Mouse (Mus musculus) embryonic facial prominence, embryonic 14.5 days (tissue): ENCODE measurements around the gene Nlgn3. TPM values are rescaled to one million over a fixed set of nuclear protein-coding genes. Genes with fewer than 3 reads are reported as not detected.

ENCODE experiments used
- ATAC-seq: fragments of 200-750 bp; cut with Nextera tagmentation; 2 replicates; pipeline ENCODE4 v1.8.0; 2017; ENCODE audit warnings: low read depth, moderate number of reproducible peaks, moderate TSS enrichment
- DNase-seq: peaks from one replicate; pipeline ENCODE4 v3.0.0-alpha.2; 2015; ENCODE audit warnings: low spot score
- H3K27ac ChIP-seq: fragments of 300-500 bp; sonication (generic); replicated peaks from 2 replicates; pipeline ENCODE4 v1.5.1; 2014; ENCODE audit warnings: low read depth, mild to moderate bottlenecking, low read length, moderate library complexity
- H3K27me3 ChIP-seq: fragments of 300-500 bp; sonication (generic); replicated peaks from 2 replicates; pipeline ENCODE4 v1.6.1; 2014; ENCODE audit warnings: low read length; ENCODE audit not compliant: control insufficient read depth, insufficient read depth
- H3K36me3 ChIP-seq: fragments of 300-500 bp; sonication (generic); 2 replicates; pipeline ENCODE4 v1.6.1; 2014; ENCODE audit warnings: low read length, mixed read lengths; ENCODE audit not compliant: control insufficient read depth, insufficient read depth
- H3K4me1 ChIP-seq: fragments of 300-500 bp; sonication (generic); 2 replicates; pipeline ENCODE4 v1.6.1; 2014; ENCODE audit warnings: antibody characterized with exemption, low read length; ENCODE audit not compliant: control insufficient read depth, insufficient read depth
- H3K4me2 ChIP-seq: fragments of 300-500 bp; sonication (generic); 2 replicates; pipeline ENCODE4 v1.6.1; 2014; ENCODE audit warnings: low read depth, mild to moderate bottlenecking, low read length, moderate library complexity, mixed read lengths
- H3K4me3 ChIP-seq: fragments of 300-500 bp; sonication (generic); 2 replicates; pipeline ENCODE4 v1.5.1; 2014; ENCODE audit warnings: low read depth, mild to moderate bottlenecking, low read length
- H3K9ac ChIP-seq: fragments of 300-500 bp; sonication (generic); 2 replicates; pipeline ENCODE4 v1.6.1; 2014; ENCODE audit warnings: low read depth, mild to moderate bottlenecking, low read length, moderate library complexity, mixed read lengths
- H3K9me3 ChIP-seq: fragments of 300-500 bp; sonication (generic); 2 replicates; pipeline ENCODE4 v1.6.1; 2016; ENCODE audit warnings: low read length; ENCODE audit not compliant: control insufficient read depth
- WGBS: fragments of 180-500 bp; shearing (Covaris S2); extraction: QIAGEN DNeasy Blood & Tissue Kit; methylation state at CpG from one replicate; pipeline ENCODE4 v1.1.7; 2014; 5-methylcytosine and 5-hydroxymethylcytosine counted together
- polyA plus RNA-seq: library from polyadenylated mRNA; unstranded; fragments of >200 nt; fragmentation: Nextera tagmentation; extraction: Ambion mirVana; gene quantifications from 2 replicates; pipeline ENCODE4 v1.2.1, GENCODE M21; 2014

Nlgn3 gene
- polyA plus RNA-seq, 1 experiment from 2014 or later = 13.9 TPM

- no peak overlapping the region for H3K9ac ChIP-seq
- no peak for ATAC-seq
- H3K4me1 ChIP-seq = no peaks in the 10 kb centered on the region
- no peak overlapping the region for H3K4me2 ChIP-seq
- peaks cover 73% of the 10 kb centered on the region for H3K36me3 ChIP-seq
- WGBS = 92% methylated on average over 6 of the region's 6 CpGs
- DNase-seq = no peak
- no peak overlapping the region for H3K27ac ChIP-seq
- no peak overlapping the region for H3K4me3 ChIP-seq
- peaks cover 2% of the 10 kb centered on the region; the same call in 1 of the 2 replicates for H3K27me3 ChIP-seq
- H3K9me3 ChIP-seq = no peaks in the 10 kb centered on the region
These were observed 10.5 kb upstream of the Nlgn3 start for GRCm38 (mm10) chrX:101288432-101288831.

- Histone ChIP-seq H3K9ac (no peak overlapping the region), H3K4me2 (no peak overlapping the region), H3K4me1 (no peaks in the 10 kb centered on the region), H3K36me3 (peaks cover 74% of the 10 kb centered on the region), H3K27ac (no peak overlapping the region), H3K4me3 (no peak overlapping the region), H3K9me3 (no peaks in the 10 kb centered on the region), H3K27me3 (peaks cover 2% of the 10 kb centered on the region; the same call in 1 of the 2 replicates)
- ATAC-seq (no peak), DNase-seq (no peak)
- WGBS = 89% methylated on average over 7 of the region's 7 CpGs
These were observed 9.9 kb upstream of the Nlgn3 start for GRCm38 (mm10) chrX:101289037-101289436.

- Histone ChIP-seq H3K4me3 (no peak overlapping the region), H3K9me3 (no peaks in the 10 kb centered on the region), H3K27me3 (peaks cover 2% of the 10 kb centered on the region; the same call in 1 of the 2 replicates), H3K36me3 (peaks cover 76% of the 10 kb centered on the region), H3K27ac (no peak overlapping the region), H3K4me2 (no peak overlapping the region), H3K4me1 (no peaks in the 10 kb centered on the region), H3K9ac (no peak overlapping the region)
- 90% methylated on average over 10 of the region's 10 CpGs for WGBS
- DNase-seq (no peak), ATAC-seq (no peak)
These were observed 8.9 kb upstream of the Nlgn3 start for GRCm38 (mm10) chrX:101290111-101290510.

- Histone ChIP-seq H3K9me3 (no peaks in the 10 kb centered on the region), H3K4me1 (0 out of 2 replicates have a peak, but pooled peaks cover 5% of the 10 kb centered on the region), H3K27ac (peak overlapping the region; percentile 61), H3K9ac (peak overlapping the region; percentile 53), H3K4me2 (peak overlapping the region; percentile 56), H3K4me3 (peak overlapping the region; percentile 47), H3K27me3 (no peaks in the 10 kb centered on the region), H3K36me3 (0 out of 2 replicates have a peak, but pooled peaks cover 22% of the 10 kb centered on the region)
- peak; percentile 64 for DNase-seq
- ATAC-seq = peak; percentile 74
- WGBS = 31% methylated on average over 8 of the region's 13 CpGs
These were observed 782 bp downstream of the Nlgn3 start for GRCm38 (mm10) chrX:101299473-101300426.

- peak; percentile 46 for DNase-seq
- ATAC-seq = peak; percentile 41; the same call in 1 of the 2 replicates
- 40% methylated on average over 13 of the region's 13 CpGs for WGBS
- Histone ChIP-seq H3K27me3 (no peaks in the 10 kb centered on the region), H3K4me3 (peak overlapping the region; percentile 47), H3K4me2 (peak overlapping the region; percentile 56), H3K27ac (peak overlapping the region; percentile 61), H3K4me1 (0 out of 2 replicates have a peak, but pooled peaks cover 5% of the 10 kb centered on the region), H3K9ac (peak overlapping the region; percentile 53), H3K36me3 (0 out of 2 replicates have a peak, but pooled peaks cover 15% of the 10 kb centered on the region), H3K9me3 (no peaks in the 10 kb centered on the region)
These were observed 1.6 kb downstream of the Nlgn3 start for GRCm38 (mm10) chrX:101300427-101301030.

- 0 out of 2 replicates have a peak, but pooled peaks cover 5% of the 10 kb centered on the region for H3K4me1 ChIP-seq
- WGBS = 69% methylated on average over 8 of the region's 9 CpGs
- no peaks in the 10 kb centered on the region for H3K27me3 ChIP-seq
- ATAC-seq (no peak), DNase-seq (no peak)
- no peak overlapping the region for H3K27ac ChIP-seq
- peak overlapping the region; percentile 56; the same call in 1 of the 2 replicates for H3K4me2 ChIP-seq
- no peak overlapping the region for H3K4me3 ChIP-seq
- H3K9ac ChIP-seq = no peak overlapping the region
- H3K9me3 ChIP-seq = no peaks in the 10 kb centered on the region
- H3K36me3 ChIP-seq = 0 out of 2 replicates have a peak, but pooled peaks cover 5% of the 10 kb centered on the region
These were observed 2.7 kb downstream of the Nlgn3 start for GRCm38 (mm10) chrX:101301654-101302053.

- Histone ChIP-seq H3K36me3 (no peaks in the 10 kb centered on the region), H3K9me3 (no peaks in the 10 kb centered on the region), H3K4me3 (no peak overlapping the region), H3K27ac (no peak overlapping the region), H3K4me1 (0 out of 2 replicates have a peak, but pooled peaks cover 5% of the 10 kb centered on the region), H3K27me3 (no peaks in the 10 kb centered on the region), H3K4me2 (no peak overlapping the region), H3K9ac (no peak overlapping the region)
- ATAC-seq = no peak
- 64% methylated on average over 2 of the region's 2 CpGs for WGBS
- no peak for DNase-seq
These were observed 5.7 kb downstream of the Nlgn3 start for GRCm38 (mm10) chrX:101304646-101305045.

GRCm38 (mm10) chrX:101309299-101309698, 10.3 kb downstream of the Nlgn3 start:
- Histone ChIP-seq H3K27ac (no peak overlapping the region), H3K4me1 (no peaks in the 10 kb centered on the region), H3K9ac (no peak overlapping the region), H3K4me2 (no peak overlapping the region), H3K9me3 (no peaks in the 10 kb centered on the region), H3K36me3 (no peaks in the 10 kb centered on the region), H3K27me3 (no peaks in the 10 kb centered on the region), H3K4me3 (no peak overlapping the region)
- 90% methylated on average over 5 of the region's 5 CpGs for WGBS
- no peak for DNase-seq
- ATAC-seq = no peak
